8 mouse cellular contexts compared by ENCODE assay signal in the genomic region with DNA sequence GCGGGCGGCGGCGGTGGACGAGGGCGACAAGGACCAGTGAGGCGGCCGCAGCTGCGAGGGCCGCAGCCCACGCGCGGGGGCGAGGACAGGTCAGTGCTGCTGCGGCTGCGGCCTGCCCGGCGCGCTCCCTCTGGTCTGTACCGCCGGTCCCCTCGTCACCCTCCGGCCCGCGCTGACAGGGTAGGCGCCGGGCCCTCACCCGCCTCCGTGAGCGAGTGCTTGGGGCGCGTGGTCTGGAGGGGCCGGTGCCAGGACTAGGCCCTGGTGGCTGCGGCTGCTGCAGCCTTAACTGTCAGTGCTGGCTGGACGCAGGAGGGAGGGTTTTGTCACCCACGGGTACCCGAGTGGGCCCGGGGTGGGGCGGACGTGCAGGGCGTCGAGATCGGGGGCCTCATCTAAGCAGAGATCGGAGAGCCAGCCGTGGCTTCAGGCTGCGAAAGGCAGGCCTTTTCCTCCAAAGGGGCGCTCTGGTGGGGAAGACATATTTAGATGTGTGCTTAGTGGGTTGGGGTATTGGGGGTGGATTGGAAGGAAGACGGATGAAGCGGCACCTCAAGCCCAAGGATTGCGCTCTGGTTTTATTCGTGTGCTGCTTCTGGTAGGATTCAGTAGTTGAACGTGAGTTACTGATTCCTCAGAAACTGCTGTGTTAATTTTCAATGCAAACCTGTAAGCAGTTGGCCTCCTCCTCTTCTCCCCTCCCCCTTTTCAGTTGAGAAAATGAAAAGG. TPM values are rescaled to one million over a fixed set of nuclear protein-coding genes. Genes with fewer than 3 reads are reported as not detected.
DNase-seq lines count a peak whose midpoint lies in the region; ATAC-seq and TF ChIP-seq lines count a peak whose summit lies in the region.

No protein-coding gene starts in this region.

- DNase-seq in kidney, adult 8-10 months = peak; percentile 23 to 38
- no peak for DNase-seq in kidney, adult 11 months
- peak; percentile 32 to 60 for DNase-seq in cerebellum, postnatal 4 days (ENCODE audit: low spot score in 2 of 2)
- DNase-seq in gastrocnemius, adult 18-20 months (ENCODE audit: low spot score) = peak; percentile 60
- peak; percentile 71 for DNase-seq in hindbrain, postnatal 0 days (ENCODE audit: low spot score)
- peak; percentile 76 for DNase-seq in limb, embryonic 10.5 days (ENCODE audit: low spot score)
- DNase-seq in midbrain, embryonic 10.5 days (ENCODE audit: low spot score) = peak; percentile 77
- peak; percentile 32 to 42 for DNase-seq in spleen, postnatal 36 days (ENCODE audit: low spot score in 2 of 2)

- H3K9me3 ChIP-seq in hindbrain, postnatal 0 days (ENCODE audit: low read length) = no peaks in the 10 kb centered on the region
- no peaks in the 10 kb centered on the region for H3K9me3 ChIP-seq in limb, embryonic 10.5 days (replicated peaks)
- no peaks in the 10 kb centered on the region for H3K9me3 ChIP-seq in midbrain, embryonic 10.5 days (replicated peaks)

- no peaks in the 10 kb centered on the region for H3K27me3 ChIP-seq in hindbrain, postnatal 0 days (ENCODE audit: insufficient read depth, low read length)
- no peaks in the 10 kb centered on the region for H3K27me3 ChIP-seq in limb, embryonic 10.5 days (ENCODE audit: low read depth, poor library complexity, severe bottlenecking)
- H3K27me3 ChIP-seq in midbrain, embryonic 10.5 days (ENCODE audit: low read depth, poor library complexity, severe bottlenecking) = no peaks in the 10 kb centered on the region

- no peak for TF ChIP-seq CTCF in hindbrain, postnatal 0 days (IDR thresholded peaks at IDR 0.05; ENCODE audit: low read depth)

- H3K4me2 ChIP-seq in hindbrain, postnatal 0 days (ENCODE audit: low read depth, low read length) = peak overlapping the region; percentile 70

- peak overlapping the region; percentile 93 for H3K9ac ChIP-seq in hindbrain, postnatal 0 days (replicated peaks; ENCODE audit: low read length)

- peaks cover 8% of the 10 kb centered on the region; the same call in 1 of the 2 replicates for H3K4me1 ChIP-seq in hindbrain, postnatal 0 days (ENCODE audit: insufficient read depth, low read length)
- peaks cover 3% of the 10 kb centered on the region; the same call in 1 of the 2 replicates for H3K4me1 ChIP-seq in limb, embryonic 10.5 days
- H3K4me1 ChIP-seq in midbrain, embryonic 10.5 days = peaks cover 26% of the 10 kb centered on the region

- H3K27ac ChIP-seq in hindbrain, postnatal 0 days = peak overlapping the region; percentile 98
- H3K27ac ChIP-seq in limb, embryonic 10.5 days = peak overlapping the region; percentile 97
- peak overlapping the region; percentile 98 for H3K27ac ChIP-seq in midbrain, embryonic 10.5 days (replicated peaks)

- WGBS in hindbrain, postnatal 0 days = under 1% methylated on average over 50 of the region's 52 CpGs
- under 1% methylated on average over 51 of the region's 52 CpGs for WGBS in limb, embryonic 10.5 days
- 2% methylated on average over 47 of the region's 52 CpGs for WGBS in midbrain, embryonic 10.5 days

- no peaks in the 10 kb centered on the region for H3K36me3 ChIP-seq in hindbrain, postnatal 0 days (ENCODE audit: insufficient read depth, low read length)
- no peaks in the 10 kb centered on the region for H3K36me3 ChIP-seq in limb, embryonic 10.5 days
- H3K36me3 ChIP-seq in midbrain, embryonic 10.5 days = no peaks in the 10 kb centered on the region

- H3K4me3 ChIP-seq in hindbrain, postnatal 0 days (ENCODE audit: low read length) = peak overlapping the region; percentile 83
- H3K4me3 ChIP-seq in limb, embryonic 10.5 days = peak overlapping the region; percentile 94
- peak overlapping the region; percentile 98 for H3K4me3 ChIP-seq in midbrain, embryonic 10.5 days

- peak; percentile 49 for ATAC-seq in hindbrain, postnatal 0 days

RNA-seq across cellular contexts. Expression of a gene that starts 0.8 kb away (rescaled TPM):
- total RNA-seq in gastrocnemius, adult 18-20 months (2021) = 100 to 1,000 TPM; 105 to 107 TPM
- total RNA-seq in hindbrain, postnatal 0 days (2014; rRNA removed) = 163 and 177 TPM in 2 replicates
- 147 and 150 TPM in 2 replicates for polyA plus RNA-seq in hindbrain, postnatal 0 days (2015; fragmentation: Nextera tagmentation; extraction: Ambion mirVana)
- 97.4 and 105 TPM in 2 replicates for polyA plus RNA-seq in limb, embryonic 10.5 days (2016; fragmentation: Nextera tagmentation; extraction: Ambion mirVana)
- 106 and 114 TPM in 2 replicates for polyA plus RNA-seq in midbrain, embryonic 10.5 days (2016; fragmentation: Nextera tagmentation; extraction: Ambion mirVana)
